Comparison of ENCODE assay signal across 8 mouse cellular contexts in the genomic region with DNA sequence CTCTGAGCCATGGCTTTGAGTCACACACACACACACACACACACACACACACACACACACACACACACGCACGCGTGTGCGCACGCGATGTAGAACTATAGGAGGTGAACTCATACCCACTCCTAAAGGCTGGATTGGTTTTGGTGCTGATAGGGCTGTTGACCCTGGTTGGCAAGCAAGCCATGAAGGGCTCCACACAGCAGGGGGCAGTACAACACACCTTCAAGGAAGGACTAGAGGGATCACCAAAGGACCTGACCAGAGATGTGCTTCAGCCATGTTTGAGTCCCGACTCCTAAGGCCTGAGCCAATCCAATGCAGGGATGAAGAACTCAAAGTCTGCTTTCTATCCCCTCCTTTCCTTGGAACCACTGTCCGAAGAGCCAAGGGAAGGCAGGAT. TPM values are rescaled to one million over a fixed set of nuclear protein-coding genes. Genes with fewer than 3 reads are reported as not detected.
DNase-seq lines count a peak whose midpoint lies in the region; ATAC-seq and TF ChIP-seq lines count a peak whose summit lies in the region.

No protein-coding gene starts in this region.

- 96% methylated on average over 8 of the region's 8 CpGs for WGBS in hindbrain, embryonic 10.5 days
- WGBS in hindbrain, embryonic 13.5 days: 94% methylated on average over 8 of the region's 8 CpGs
- WGBS in kidney, postnatal 0 days: 94% methylated on average over 8 of the region's 8 CpGs
- 82% methylated on average over 6 of the region's 8 CpGs for WGBS in macrophage (ENCODE audit: missing documents)
- 91% methylated on average over 8 of the region's 8 CpGs for WGBS in cerebellum, adult 2 months

- 0 out of 2 replicates have a peak, but pooled peaks cover 3% of the 10 kb centered on the region for H3K27me3 ChIP-seq in hindbrain, embryonic 10.5 days (ENCODE audit: insufficient read depth, poor library complexity, severe bottlenecking)
- H3K27me3 ChIP-seq in hindbrain, embryonic 13.5 days: 0 out of 2 replicates have a peak, but pooled peaks cover 6% of the 10 kb centered on the region
- H3K27me3 ChIP-seq in kidney, postnatal 0 days (ENCODE audit: insufficient read depth, low read length): no peaks in the 10 kb centered on the region
- no peaks in the 10 kb centered on the region for H3K27me3 ChIP-seq in cerebellum, adult 2 months (ENCODE audit: control insufficient read depth, insufficient read depth, low read length)

- no peak overlapping the region for H3K4me3 ChIP-seq in hindbrain, embryonic 10.5 days
- no peak overlapping the region for H3K4me3 ChIP-seq in hindbrain, embryonic 13.5 days
- H3K4me3 ChIP-seq in kidney, postnatal 0 days (replicated peaks; ENCODE audit: low read depth, low read length): no peak overlapping the region
- no peak overlapping the region for H3K4me3 ChIP-seq in macrophage (ENCODE audit: inconsistent target)
- no peak overlapping the region for H3K4me3 ChIP-seq in cerebellum, adult 2 months (replicated peaks; ENCODE audit: insufficient read depth, low read depth, low read length)

- H3K36me3 ChIP-seq in hindbrain, embryonic 10.5 days: peaks cover 19% of the 10 kb centered on the region; the same call in 1 of the 2 replicates
- H3K36me3 ChIP-seq in hindbrain, embryonic 13.5 days: no peaks in the 10 kb centered on the region
- H3K36me3 ChIP-seq in kidney, postnatal 0 days (ENCODE audit: insufficient read depth, low read length): no peaks in the 10 kb centered on the region
- peaks cover 10% of the 10 kb centered on the region for H3K36me3 ChIP-seq in macrophage (ENCODE audit: inconsistent target)

- peaks cover 43% of the 10 kb centered on the region for H3K4me1 ChIP-seq in hindbrain, embryonic 10.5 days (replicated peaks)
- peaks cover 38% of the 10 kb centered on the region for H3K4me1 ChIP-seq in hindbrain, embryonic 13.5 days (replicated peaks)
- H3K4me1 ChIP-seq in kidney, postnatal 0 days (replicated peaks; ENCODE audit: insufficient read depth, low read length): peaks cover 28% of the 10 kb centered on the region
- H3K4me1 ChIP-seq in cerebellum, adult 2 months (ENCODE audit: control insufficient read depth, insufficient read depth, low read length): peaks cover 3% of the 10 kb centered on the region

- no peak overlapping the region for H3K4me2 ChIP-seq in hindbrain, embryonic 13.5 days
- H3K4me2 ChIP-seq in kidney, postnatal 0 days (ENCODE audit: low read length): peak overlapping the region; percentile 41; the same call in 1 of the 2 replicates

- no peak for TF ChIP-seq POLR2A in cerebellum, adult 2 months (IDR thresholded peaks at IDR 0.05; ENCODE audit: borderline replicate concordance, insufficient read depth, low read length)

- DNase-seq in hindbrain, embryonic 10.5 days (ENCODE audit: low spot score): no peak
- peak; percentile 48 for DNase-seq in adipocyte (ENCODE audit: low spot score)
- DNase-seq in kidney, postnatal 0 days (ENCODE audit: low spot score): no peak
- DNase-seq in right cerebral cortex, postnatal 25 days: no peak
- DNase-seq in cerebellum, adult 2 months: no peak
- no peak for DNase-seq in left cerebral cortex, adult 18-20 months (ENCODE audit: low spot score in 2 of 2)

- peak; percentile 53; the same call in 1 of the 2 replicates for TF ChIP-seq CTCF in kidney, postnatal 0 days (IDR thresholded peaks at IDR 0.05; ENCODE audit: low read depth)
- TF ChIP-seq CTCF in cerebellum, adult 2 months (IDR thresholded peaks at IDR 0.05; ENCODE audit: borderline replicate concordance, insufficient read depth, low read depth, low read length): no peak

- peak overlapping the region; percentile 100 for H3K27ac ChIP-seq in hindbrain, embryonic 10.5 days
- H3K27ac ChIP-seq in hindbrain, embryonic 13.5 days: no peak overlapping the region
- H3K27ac ChIP-seq in kidney, postnatal 0 days: peak overlapping the region; percentile 97
- peak overlapping the region; percentile 96 for H3K27ac ChIP-seq in macrophage
- H3K27ac ChIP-seq in cerebellum, adult 2 months (ENCODE audit: insufficient read depth, low read length): no peak overlapping the region

- H3K79me2 ChIP-seq in macrophage (ENCODE audit: inconsistent target): peaks cover 24% of the 10 kb centered on the region; the same call in 1 of the 2 replicates

- no peaks in the 10 kb centered on the region for H3K9me3 ChIP-seq in hindbrain, embryonic 10.5 days
- no peaks in the 10 kb centered on the region for H3K9me3 ChIP-seq in hindbrain, embryonic 13.5 days
- no peaks in the 10 kb centered on the region for H3K9me3 ChIP-seq in kidney, postnatal 0 days (replicated peaks; ENCODE audit: low read length)

- ATAC-seq in hindbrain, embryonic 13.5 days (ENCODE audit: low FRiP score): no peak
- ATAC-seq in kidney, postnatal 0 days (replicated peaks; ENCODE audit: low FRiP score, low read depth): no peak

- no peak overlapping the region for H3K9ac ChIP-seq in hindbrain, embryonic 13.5 days
- H3K9ac ChIP-seq in kidney, postnatal 0 days (ENCODE audit: low read depth, low read length): 0 out of 2 replicates have a peak overlapping the region, but pooled peaks have one; percentile 36

RNA-seq across cellular contexts. Expression of a gene that starts 16.7 kb away (rescaled TPM):
- 106 and 117 TPM in 2 replicates for polyA plus RNA-seq in hindbrain, embryonic 10.5 days (2016; fragmentation: Nextera tagmentation; extraction: Ambion mirVana)
- polyA plus RNA-seq in hindbrain, embryonic 13.5 days (2015; fragmentation: Nextera tagmentation; extraction: Ambion mirVana): 44.6 and 53.1 TPM in 2 replicates
- 141 and 160 TPM in 2 replicates for polyA plus RNA-seq in kidney, postnatal 0 days (2015; fragmentation: Nextera tagmentation; extraction: Ambion mirVana)
- total RNA-seq in macrophage (2018; cell fraction: chromatin; rRNA removed): 100 to 1,000 TPM in 6 of 26 experiments, 10 to 100 TPM in 19, 1 to 10 TPM in 1; 6.7 to 210 (median 76.2) TPM
- 100 to 1,000 TPM in 24 of 26 experiments, 10 to 100 TPM in 2; 33.3 to 619 (median 245) TPM for total RNA-seq in macrophage (2018; cell fraction: cytosol; rRNA removed)
- total RNA-seq in macrophage (2018; cell fraction: nucleus; rRNA removed): 100 to 1,000 TPM in 23 of 26 experiments, 10 to 100 TPM in 3; 53.7 to 541 (median 230) TPM
- 99.2 to 134 TPM (median 127 TPM) in 3 replicates for polyA plus RNA-seq in macrophage (2018)
- 20.4 and 23.2 TPM in 2 replicates for polyA plus RNA-seq in cerebellum, adult 2 months (2012; rRNA removed)
- total RNA-seq in left cerebral cortex, adult 18-20 months (2021): 10 to 100 TPM; 43.0 to 53.8 TPM

Comparison
In these comparisons a context has a peak if more than half of its experiments do, and no peak if none do; other contexts are left out.
1. H3K27ac ChIP-seq: peak in hindbrain, embryonic 10.5 days (single experiment), kidney, postnatal 0 days (single experiment) and macrophage (single experiment); none in hindbrain, embryonic 13.5 days (single experiment) and cerebellum, adult 2 months (single experiment).